Mouse (Mus musculus) CH12.LX (cell line): ENCODE data around the gene Srp14. TPM values are rescaled to one million over a fixed set of nuclear protein-coding genes. Genes with fewer than 3 reads are reported as not detected.

Experiments
- DNase-seq: peaks from one replicate; pipeline ENCODE4 v3.0.0-alpha.2; 2013; ENCODE audit errors: extremely low read depth
- H3K27ac ChIP-seq: 2 replicates; pipeline ENCODE4 v1.5.1; 2012; ENCODE audit warnings: low read depth, mild to moderate bottlenecking, control low read depth, moderate library complexity; ENCODE audit not compliant: insufficient read depth
- H3K27me3 ChIP-seq: replicated peaks from 2 replicates; pipeline ENCODE3; 2012; ENCODE audit warnings: inconsistent platforms
- H3K36me3 ChIP-seq, 2 experiments: replicated peaks in 1 of 2; 2 replicates each; pipeline versions ENCODE3 to v1.6.1; 2012; ENCODE audit warnings: inconsistent platforms in 1 of 2, low read length in 1 of 2, mild to moderate bottlenecking in 1 of 2, mixed read lengths in 1 of 2, moderate library complexity in 1 of 2; ENCODE audit not compliant: control insufficient read depth in 1 of 2, insufficient read depth in 1 of 2
- H3K4me1 ChIP-seq, 2 experiments: 2 replicates each; pipeline ENCODE4 v1.6.1; 2012; ENCODE audit warnings: inconsistent platforms in 1 of 2, moderate library complexity in 1 of 2; ENCODE audit not compliant: insufficient read depth in 2 of 2, control insufficient read depth in 1 of 2
- H3K4me2 ChIP-seq: 2 replicates; pipeline ENCODE4 v1.6.1; 2012; ENCODE audit warnings: low read depth, mild to moderate bottlenecking, control low read depth; ENCODE audit not compliant: poor library complexity, insufficient read depth, severe bottlenecking
- H3K4me3 ChIP-seq, 3 experiments: fragments of 150-350 bp in 1 of 3; sonication (generic) in 1 of 3; replicated peaks in 1 of 3; 2 replicates each; pipeline versions ENCODE3 to v1.5.1; 2011 to 2012; ENCODE audit warnings: low read depth in 2 of 3, low read length in 2 of 3, mild to moderate bottlenecking in 2 of 3, moderate library complexity in 2 of 3, control low read depth in 1 of 3, improper control_type of control experiment in 1 of 3, inconsistent platforms in 1 of 3, mixed read lengths in 1 of 3; ENCODE audit not compliant: poor library complexity in 1 of 3
- H3K79me2 ChIP-seq: replicated peaks from 2 replicates; pipeline ENCODE4 v1.6.1; 2012; ENCODE audit warnings: mild to moderate bottlenecking, moderate library complexity; ENCODE audit not compliant: control insufficient read depth, poor library complexity, insufficient read depth, severe bottlenecking; ENCODE audit errors: extremely low read depth
- H3K9ac ChIP-seq: 2 replicates; pipeline ENCODE4 v1.6.1; 2012; ENCODE audit warnings: low read depth, mild to moderate bottlenecking, control low read depth, moderate library complexity; ENCODE audit not compliant: insufficient read depth
- H3K9me3 ChIP-seq: replicated peaks from 2 replicates; pipeline ENCODE3; 2012; ENCODE audit warnings: low read length, inconsistent platforms, mixed read lengths
- BHLHE40 ChIP-seq: IDR thresholded peaks from 2 replicates; pipeline ENCODE4 v1.6.1; 2011; ENCODE audit warnings: mild to moderate bottlenecking, low read depth, low read length, improper control_type of control experiment
- CHD1 ChIP-seq: IDR thresholded peaks from 2 replicates; pipeline ENCODE4 v1.6.1; 2012; ENCODE audit warnings: low read depth, low read length, improper control_type of control experiment, inconsistent platforms
- CHD2 ChIP-seq: IDR thresholded peaks from 2 replicates; pipeline ENCODE4 v1.6.1; 2011; ENCODE audit warnings: low read length, improper control_type of control experiment
- ELF1 ChIP-seq: IDR thresholded peaks from 2 replicates; pipeline ENCODE4 v1.6.1; 2014; ENCODE audit warnings: low read depth, mild to moderate bottlenecking, inconsistent platforms, low read length, improper control_type of control experiment
- EP300 ChIP-seq: IDR thresholded peaks from 2 replicates; pipeline ENCODE4 v1.6.1; 2011; ENCODE audit warnings: low read length, improper control_type of control experiment
- ETS1 ChIP-seq: conservative IDR thresholded peaks from 2 replicates; pipeline ENCODE4 v1.6.1; 2012; ENCODE audit warnings: low read depth, mild to moderate bottlenecking, inconsistent platforms, low read length, improper control_type of control experiment, moderate library complexity
- HCFC1 ChIP-seq: IDR thresholded peaks from 2 replicates; pipeline ENCODE4 v1.6.1; 2012; ENCODE audit warnings: low read depth, mild to moderate bottlenecking, inconsistent platforms, low read length, improper control_type of control experiment
- IRF4 ChIP-seq: IDR thresholded peaks from 2 replicates; pipeline ENCODE4 v1.6.1; 2014; ENCODE audit warnings: low read depth, mild to moderate bottlenecking, inconsistent platforms, low read length, improper control_type of control experiment
- JUN ChIP-seq: IDR thresholded peaks from 2 replicates; pipeline ENCODE4 v1.6.1; 2011; ENCODE audit warnings: low read depth, mild to moderate bottlenecking, low read length, improper control_type of control experiment, moderate library complexity; ENCODE audit not compliant: insufficient read depth
- KAT2A ChIP-seq: IDR thresholded peaks from 2 replicates; pipeline ENCODE4 v1.6.1; 2012; ENCODE audit warnings: low read length, improper control_type of control experiment, inconsistent platforms; ENCODE audit not compliant: insufficient replicate concordance
- MAFK ChIP-seq: IDR thresholded peaks from 2 replicates; pipeline ENCODE4 v1.6.1; 2011; ENCODE audit warnings: low read length, improper control_type of control experiment; ENCODE audit not compliant: insufficient replicate concordance
- MAX ChIP-seq: IDR thresholded peaks from 2 replicates; pipeline ENCODE4 v1.6.1; 2011; ENCODE audit warnings: low read length, improper control_type of control experiment
- MAZ ChIP-seq: IDR thresholded peaks from 2 replicates; pipeline ENCODE4 v1.6.1; 2012; ENCODE audit warnings: low read depth, mild to moderate bottlenecking, inconsistent platforms, low read length, improper control_type of control experiment, moderate library complexity
- MXI1 ChIP-seq: IDR thresholded peaks from 2 replicates; pipeline ENCODE4 v1.6.1; 2011; ENCODE audit warnings: mild to moderate bottlenecking, low read depth, low read length, improper control_type of control experiment
- NELFE ChIP-seq: IDR thresholded peaks from 2 replicates; pipeline ENCODE4 v1.6.1; 2011; ENCODE audit warnings: low read depth, low read length, improper control_type of control experiment
- PAX5 ChIP-seq: IDR thresholded peaks from 2 replicates; pipeline ENCODE4 v1.6.1; 2012; ENCODE audit warnings: low read length, inconsistent platforms, mixed read lengths
- POLR2AphosphoS2 ChIP-seq: IDR thresholded peaks from 2 replicates; pipeline ENCODE4 v1.6.1; 2011; ENCODE audit warnings: low read depth, low read length, improper control_type of control experiment
- RAD21 ChIP-seq: IDR thresholded peaks from 2 replicates; pipeline ENCODE4 v1.6.1; 2011; ENCODE audit warnings: low read depth, mild to moderate bottlenecking, low read length, improper control_type of control experiment, moderate library complexity
- RCOR1 ChIP-seq: conservative IDR thresholded peaks from 2 replicates; pipeline ENCODE4 v1.6.1; 2012; ENCODE audit warnings: low read depth, mild to moderate bottlenecking, inconsistent platforms, low read length, improper control_type of control experiment
- SMC3 ChIP-seq: IDR thresholded peaks from 2 replicates; pipeline ENCODE4 v1.6.1; 2011; ENCODE audit warnings: low read depth, low read length, improper control_type of control experiment
- TBP ChIP-seq: conservative IDR thresholded peaks from 2 replicates; pipeline ENCODE4 v1.6.1; 2011; ENCODE audit warnings: low read depth, low read length, improper control_type of control experiment
- TCF12 ChIP-seq: IDR thresholded peaks from 2 replicates; pipeline ENCODE4 v1.6.1; 2014; ENCODE audit warnings: low read depth, mild to moderate bottlenecking, inconsistent platforms, low read length, improper control_type of control experiment
- USF1 ChIP-seq: IDR thresholded peaks from 2 replicates; pipeline ENCODE4 v1.6.1; 2014; ENCODE audit warnings: low read depth, mild to moderate bottlenecking, inconsistent platforms, low read length, improper control_type of control experiment
- ZMIZ1 ChIP-seq: IDR thresholded peaks from 2 replicates; pipeline ENCODE4 v1.6.1; 2012; ENCODE audit warnings: low read depth, mild to moderate bottlenecking, inconsistent platforms, low read length, improper control_type of control experiment
- dilution Hi-C: fragments of 300-500 bp; cut with MboI; formaldehyde crosslinking; loops from 2 replicates; pipeline ENCODE4 v1.14.3; 2020; ENCODE audit warnings: low sequenced_read_pairs; ENCODE audit not compliant: extremely low pct_unique_long_range_greater_than_20kb, extremely low pct_ligation_motif_present
- in situ Hi-C: fragments of 300-500 bp; cut with MboI; formaldehyde crosslinking; loops from 3 replicates; pipeline ENCODE4 v1.14.3; 2019; ENCODE audit warnings: low sequenced_read_pairs, low pct_ligation_motif_present, low pct_unique_long_range_greater_than_20kb, mixed read lengths
- polyA plus RNA-seq: library from polyadenylated mRNA; unstranded; fragments of >175 nt; gene quantifications from 2 replicates; pipeline ENCODE4 v1.2.1, GENCODE M21; 2012; ENCODE audit warnings: low read depth; ENCODE audit not compliant: insufficient read length
- total RNA-seq, 2 experiments: library from RNA; depleted of rRNA; stranded (reverse); fragments of 300-350 nt in 1 of 2; fragments of >200 nt in 1 of 2; gene quantifications; 2 replicates each; pipeline ENCODE4 v1.2.3; 2012 to 2014

The Srp14 gene
- total and polyA plus RNA-seq, 3 experiments = 139 to 215 (median 151) TPM

GRCm38 (mm10) chr2:118507126-118507525, 27.6 kb upstream of the Srp14 start:
- peaks cover 20% of the 10 kb centered on the region for H3K27me3 ChIP-seq
- H3K36me3 ChIP-seq = no peaks in the 10 kb centered on the region
- no peak overlapping the region for H3K4me2 ChIP-seq
- no peak overlapping the region for H3K9ac ChIP-seq
- peaks cover 9% of the 10 kb centered on the region for H3K9me3 ChIP-seq
- no peak for DNase-seq
- H3K4me1 ChIP-seq = peaks cover 3 to 7% of the 10 kb centered on the region in 2 experiments; a peak in 3 of 4 replicates
- H3K4me3 ChIP-seq = no peak overlapping the region
- no peaks in the 10 kb centered on the region for H3K79me2 ChIP-seq
- in situ Hi-C loops = no loop called here
- H3K27ac ChIP-seq = no peak overlapping the region
- TF ChIP-seq USF1 = no peak
- TF ChIP-seq MAFK = no peak
- TF ChIP-seq RAD21 = no peak
- TF ChIP-seq TCF12 = no peak
- no peak for TF ChIP-seq PAX5
- no peak for TF ChIP-seq POLR2AphosphoS2
- TF ChIP-seq MXI1 = no peak
- no peak for TF ChIP-seq ZMIZ1
- TF ChIP-seq ELF1 = no peak
- no peak for TF ChIP-seq BHLHE40
- TF ChIP-seq MAZ = no peak
- no peak for TF ChIP-seq KAT2A
- TF ChIP-seq MAX = no peak
- no peak for TF ChIP-seq JUN
- TF ChIP-seq, all 38 proteins: peak for 0
- dilution Hi-C loops = no loop called here

- dilution Hi-C loops (no loop called here), in situ Hi-C loops (no loop called here)
- H3K4me1 ChIP-seq = peaks cover 11 to 40% of the 10 kb centered on the region in 2 experiments
- peaks cover 9% of the 10 kb centered on the region for H3K9me3 ChIP-seq
- H3K4me2 ChIP-seq = no peak overlapping the region
- no peak overlapping the region for H3K27ac ChIP-seq
- TF ChIP-seq POLR2AphosphoS2 (no peak), HCFC1 (no peak), EP300 (no peak), KAT2A (no peak), CHD2 (no peak), NELFE (no peak), RCOR1 (no peak), IRF4 (no peak), ZMIZ1 (no peak), SMC3 (no peak), PAX5 (no peak), CHD1 (no peak), ETS1 (no peak), TBP (no peak)
- no peak overlapping the region for H3K4me3 ChIP-seq
- DNase-seq = no peak
- no peak overlapping the region for H3K9ac ChIP-seq
- H3K79me2 ChIP-seq = no peaks in the 10 kb centered on the region
- H3K36me3 ChIP-seq = no peaks in the 10 kb centered on the region
- peaks cover 45% of the 10 kb centered on the region for H3K27me3 ChIP-seq
Measured at GRCm38 (mm10) chr2:118500191-118500590, 20.7 kb upstream of the Srp14 start.
